Mouse (Mus musculus) megakaryocyte, embryonic 14.5 days (primary cell): ENCODE measurements at regions not wholly inside any gene's neighbourhood (a gene's known extent, or its start where the extent isn't known, plus 50 kb on each side); places are given as distances from the start of the nearest gene placed in this dataset.

Experiments used
- H3K27me3 ChIP-seq: replicated peaks from 2 replicates; pipeline ENCODE3; 2012; ENCODE audit warnings: inconsistent platforms
- H3K36me3 ChIP-seq: replicated peaks from 2 replicates; pipeline ENCODE3; 2012; ENCODE audit warnings: low read length, inconsistent platforms, mixed read lengths
- H3K4me1 ChIP-seq: 2 replicates; pipeline ENCODE4 v1.6.1; 2012; ENCODE audit warnings: inconsistent platforms
- H3K4me3 ChIP-seq: replicated peaks from 2 replicates; pipeline ENCODE3; 2012; ENCODE audit warnings: moderate library complexity, mild to moderate bottlenecking, inconsistent platforms
- H3K9me3 ChIP-seq: 2 replicates; pipeline ENCODE4 v1.6.1; 2012; ENCODE audit warnings: inconsistent platforms
- FLI1 ChIP-seq: IDR thresholded peaks from 2 replicates; pipeline ENCODE4 v1.6.1; 2012; ENCODE audit warnings: low read length, inconsistent platforms, mixed read lengths
- GATA1 ChIP-seq: IDR thresholded peaks from 3 replicates; pipeline ENCODE4 v1.6.1; 2012; ENCODE audit warnings: mixed read lengths, low read length, inconsistent platforms, borderline replicate concordance

DNA sequence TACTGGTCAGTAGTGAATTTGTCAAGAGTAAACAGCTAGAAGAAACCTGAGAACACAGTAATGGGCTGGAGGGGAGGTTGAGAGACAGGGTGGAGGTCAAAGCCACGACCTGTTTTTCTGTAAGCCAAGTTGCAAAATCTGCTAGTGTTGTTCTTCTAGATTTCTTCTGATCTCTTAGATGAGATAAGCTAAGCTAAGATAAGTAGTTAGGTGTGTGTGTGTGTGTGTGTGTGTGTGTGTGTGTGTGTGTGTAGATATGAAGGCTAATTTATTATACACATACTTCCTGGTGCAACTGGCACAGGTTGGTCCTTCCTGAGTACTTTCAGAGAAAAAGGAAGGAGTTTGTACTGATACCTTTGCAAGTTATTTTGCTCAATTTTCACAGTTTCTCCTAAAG, 172.8 kb downstream of the Tmsb4x start:
- Histone ChIP-seq H3K4me1 (peaks cover 16% of the 10 kb centered on the region), H3K36me3 (no peaks in the 10 kb centered on the region), H3K9me3 (no peaks in the 10 kb centered on the region), H3K27me3 (peaks cover 2% of the 10 kb centered on the region), H3K4me3 (no peak overlapping the region)
- TF ChIP-seq GATA1 (no peak), FLI1 (no peak)

DNA sequence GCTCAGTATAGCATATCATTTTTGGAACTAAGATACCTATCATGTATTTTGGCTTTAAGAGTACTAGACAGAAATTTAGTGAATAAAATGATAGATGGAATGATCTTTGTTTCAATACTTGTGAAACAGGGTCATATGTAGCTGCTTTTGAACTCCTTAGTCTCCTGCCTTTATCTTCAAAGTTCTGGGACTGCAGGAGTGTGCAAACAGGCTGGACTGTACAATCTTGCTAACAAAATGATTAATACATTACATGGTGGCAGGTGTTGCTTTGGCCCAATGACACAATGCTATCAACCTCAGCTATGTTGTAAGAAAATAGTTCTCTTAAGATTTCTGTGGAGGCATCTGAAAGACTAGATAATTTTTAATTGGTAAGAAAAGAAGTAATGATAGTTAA, 173.5 kb downstream of the Tmsb4x start:
- no peak overlapping the region for H3K4me3 ChIP-seq
- TF ChIP-seq GATA1: no peak
- TF ChIP-seq FLI1: no peak
- H3K9me3 ChIP-seq: no peaks in the 10 kb centered on the region
- H3K4me1 ChIP-seq: peaks cover 18% of the 10 kb centered on the region
- peaks cover 2% of the 10 kb centered on the region for H3K27me3 ChIP-seq
- no peaks in the 10 kb centered on the region for H3K36me3 ChIP-seq

DNA sequence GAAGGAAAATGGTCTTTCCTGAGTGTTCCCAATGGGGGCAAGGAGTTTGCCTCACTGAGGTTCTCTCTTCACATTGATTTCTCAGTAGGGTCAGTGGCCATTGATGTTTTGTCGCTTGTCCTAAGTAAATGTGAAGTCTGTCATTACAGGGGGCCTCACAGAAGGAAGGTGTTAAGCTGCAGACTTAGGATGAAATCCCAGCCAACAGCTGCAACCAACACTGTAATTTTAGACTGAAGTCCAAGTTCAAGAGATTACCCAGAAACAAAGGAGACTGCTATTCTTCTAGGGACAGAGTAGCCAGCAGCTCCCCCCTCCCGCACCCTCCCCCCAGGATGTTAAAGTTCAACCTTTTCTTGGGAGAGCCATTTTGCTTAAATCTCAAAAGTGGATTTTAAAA, 176.0 kb downstream of the Tmsb4x start:
- Histone ChIP-seq H3K9me3 (no peaks in the 10 kb centered on the region), H3K27me3 (peaks cover 2% of the 10 kb centered on the region), H3K4me3 (no peak overlapping the region), H3K36me3 (no peaks in the 10 kb centered on the region), H3K4me1 (peaks cover 18% of the 10 kb centered on the region)
- TF ChIP-seq FLI1: no peak
- TF ChIP-seq GATA1: no peak

DNA sequence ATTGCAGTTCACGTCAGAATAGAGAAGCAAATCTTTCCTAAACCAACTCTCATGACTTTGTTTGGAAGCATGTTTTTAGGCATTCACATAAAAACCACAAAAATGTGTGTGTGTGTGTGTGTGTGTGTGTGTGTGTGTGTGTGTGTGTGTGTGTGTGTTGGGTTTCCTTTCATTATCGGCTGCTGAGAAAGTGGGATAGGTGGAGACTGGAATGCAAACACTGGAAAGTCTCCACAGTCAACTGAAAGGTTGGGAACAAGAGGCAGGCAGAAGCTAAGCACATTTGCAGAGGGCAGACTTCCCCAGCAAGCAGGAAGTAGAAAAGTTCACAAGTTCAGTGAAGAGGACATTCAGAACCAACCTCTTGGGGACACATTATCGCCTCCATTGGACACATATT, 176.5 kb downstream of the Tmsb4x start:
- no peak overlapping the region for H3K4me3 ChIP-seq
- TF ChIP-seq GATA1 (no peak), FLI1 (no peak)
- H3K27me3 ChIP-seq: peaks cover 2% of the 10 kb centered on the region
- H3K36me3 ChIP-seq: no peaks in the 10 kb centered on the region
- peaks cover 18% of the 10 kb centered on the region for H3K4me1 ChIP-seq
- no peaks in the 10 kb centered on the region for H3K9me3 ChIP-seq

DNA sequence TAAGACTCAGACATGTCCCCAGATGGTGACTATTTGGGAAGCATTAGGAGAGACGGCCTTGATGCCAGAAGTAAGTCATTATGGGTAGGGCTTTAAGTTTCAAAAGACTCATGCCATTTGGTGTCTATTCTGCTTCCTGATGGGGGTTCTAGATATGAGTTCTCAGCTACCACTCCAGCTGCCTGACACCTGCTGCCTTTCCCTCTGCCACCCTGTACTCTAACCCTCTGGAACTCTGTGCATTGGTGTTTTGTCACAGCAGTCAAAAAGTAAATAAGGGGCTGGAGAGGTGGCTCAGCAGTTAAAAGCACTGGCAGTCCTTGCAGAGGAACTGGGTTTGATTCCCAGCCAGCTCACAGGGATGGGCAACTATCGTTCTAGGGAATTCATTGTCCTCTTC, 177.6 kb downstream of the Tmsb4x start:
- H3K27me3 ChIP-seq: peaks cover 2% of the 10 kb centered on the region
- H3K9me3 ChIP-seq: no peaks in the 10 kb centered on the region
- peaks cover 18% of the 10 kb centered on the region for H3K4me1 ChIP-seq
- TF ChIP-seq FLI1: no peak
- TF ChIP-seq GATA1: no peak
- no peak overlapping the region for H3K4me3 ChIP-seq
- no peaks in the 10 kb centered on the region for H3K36me3 ChIP-seq

DNA sequence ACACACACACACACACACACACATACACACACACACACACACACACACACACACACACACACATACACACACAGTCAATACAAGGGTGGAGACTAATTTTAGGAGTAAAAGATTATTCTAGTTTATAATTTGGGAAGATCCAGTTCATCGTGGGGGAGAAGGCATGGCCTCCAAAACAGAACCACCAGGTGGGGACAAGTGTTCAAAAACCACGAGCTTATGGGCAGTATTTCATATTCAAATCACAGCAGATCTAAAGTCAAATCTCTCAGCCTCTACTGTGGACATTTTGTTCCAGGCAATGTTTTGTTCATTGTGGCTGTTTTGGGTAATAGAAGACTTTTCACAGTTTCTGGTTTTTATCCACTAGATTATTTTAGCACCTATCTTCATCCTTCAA, 193.5 kb downstream of the Tmsb4x start:
- no peaks in the 10 kb centered on the region for H3K36me3 ChIP-seq
- TF ChIP-seq FLI1 (no peak), GATA1 (no peak)
- H3K4me1 ChIP-seq: peaks cover 6% of the 10 kb centered on the region
- H3K27me3 ChIP-seq: peaks cover 2% of the 10 kb centered on the region
- no peak overlapping the region for H3K4me3 ChIP-seq
- H3K9me3 ChIP-seq: no peaks in the 10 kb centered on the region

DNA sequence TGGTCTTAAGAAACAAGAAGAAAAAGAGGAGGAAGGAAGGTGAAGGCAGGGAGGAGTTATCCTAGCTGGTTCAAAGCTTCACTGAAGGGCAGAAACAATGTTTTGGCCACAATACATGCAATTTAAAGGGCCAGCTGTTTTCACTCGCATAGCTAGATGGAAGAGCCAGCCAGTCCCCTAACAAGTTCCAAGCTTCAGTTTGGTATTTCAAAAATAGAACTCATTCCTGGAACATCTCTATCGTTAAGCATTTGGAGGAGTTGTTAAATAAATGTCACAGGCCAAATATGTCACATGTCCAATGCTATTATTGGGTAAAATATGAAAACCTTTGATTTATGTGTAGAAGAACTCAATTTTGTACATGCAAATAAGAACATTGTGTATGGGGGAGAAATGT, 194.8 kb downstream of the Tmsb4x start:
- no peak for TF ChIP-seq GATA1
- no peak for TF ChIP-seq FLI1
- Histone ChIP-seq H3K27me3 (peaks cover 2% of the 10 kb centered on the region), H3K4me3 (no peak overlapping the region), H3K4me1 (peaks cover 10% of the 10 kb centered on the region), H3K9me3 (no peaks in the 10 kb centered on the region), H3K36me3 (no peaks in the 10 kb centered on the region)

DNA sequence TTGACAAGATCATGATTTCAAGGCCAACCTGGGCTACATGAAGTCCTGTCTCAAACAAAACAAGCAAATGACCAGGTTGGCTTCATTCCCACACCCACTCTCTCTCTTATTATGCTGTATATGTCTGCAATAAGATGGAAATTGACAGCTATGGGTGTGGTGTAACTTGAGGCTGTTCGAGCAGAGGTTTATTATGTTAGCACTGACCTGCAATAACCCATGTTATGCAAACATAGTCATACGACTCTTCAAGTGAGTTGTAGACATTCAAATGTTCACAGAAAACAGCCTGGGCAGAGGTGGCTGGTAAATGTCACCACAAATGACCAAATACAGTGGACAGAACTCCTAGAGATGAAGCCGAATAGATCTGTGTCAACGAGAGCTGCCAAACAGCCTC, 196.2 kb downstream of the Tmsb4x start:
- no peak for TF ChIP-seq GATA1
- no peak for TF ChIP-seq FLI1
- Histone ChIP-seq H3K4me1 (peaks cover 10% of the 10 kb centered on the region), H3K27me3 (peaks cover 2% of the 10 kb centered on the region), H3K9me3 (no peaks in the 10 kb centered on the region), H3K4me3 (no peak overlapping the region), H3K36me3 (no peaks in the 10 kb centered on the region)

DNA sequence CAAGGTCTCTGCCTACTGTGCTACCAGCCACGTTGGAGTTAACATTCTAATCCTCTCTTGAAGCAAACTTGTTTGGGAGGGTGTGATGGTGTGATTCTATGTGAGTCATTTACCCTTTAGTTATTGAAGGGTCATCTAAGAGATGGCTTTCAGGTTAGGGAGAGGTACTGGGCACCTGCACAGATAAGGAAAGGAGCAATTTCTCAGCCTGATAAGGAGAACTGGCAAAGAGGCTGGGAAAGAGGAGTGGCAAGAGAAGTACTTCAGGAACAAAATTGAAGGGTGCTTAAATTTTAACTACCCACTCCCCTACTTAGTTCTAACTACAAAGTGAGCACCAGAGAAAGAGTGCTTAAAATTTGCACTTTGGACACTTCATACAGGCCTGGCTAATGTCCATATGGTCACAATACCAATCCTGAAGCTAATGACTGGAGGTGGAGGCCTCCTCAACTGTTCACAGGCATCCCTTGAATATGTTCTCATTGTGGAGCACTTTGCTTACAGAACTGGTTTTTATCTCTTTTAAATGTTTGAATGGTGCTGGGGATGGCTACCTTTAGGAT, 197.1 kb downstream of the Tmsb4x start:
- peaks cover 2% of the 10 kb centered on the region for H3K27me3 ChIP-seq
- H3K4me3 ChIP-seq: no peak overlapping the region
- TF ChIP-seq GATA1 (no peak), FLI1 (no peak)
- H3K36me3 ChIP-seq: no peaks in the 10 kb centered on the region
- H3K9me3 ChIP-seq: no peaks in the 10 kb centered on the region
- H3K4me1 ChIP-seq: peaks cover 13% of the 10 kb centered on the region

DNA sequence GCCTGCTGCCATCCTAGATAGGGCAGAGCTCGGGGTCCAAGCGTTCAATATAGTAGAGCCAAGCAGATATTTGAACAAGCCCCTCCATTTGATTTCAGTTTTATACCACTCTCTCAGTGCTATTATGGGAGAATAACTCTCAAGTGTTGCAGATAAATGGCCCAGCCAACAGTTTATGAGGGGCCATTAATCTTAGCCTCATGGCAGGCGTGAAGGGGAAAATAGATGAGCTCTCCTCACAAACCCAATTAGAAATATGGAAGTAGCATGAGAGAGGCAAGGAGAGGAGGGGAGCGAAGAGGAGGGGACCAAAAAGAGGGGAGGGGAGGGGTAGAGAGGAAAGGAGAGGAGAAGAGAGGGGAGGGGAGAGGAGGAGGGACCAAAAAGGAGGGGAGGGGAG, 213.3 kb downstream of the Tmsb4x start:
- no peaks in the 10 kb centered on the region for H3K36me3 ChIP-seq
- TF ChIP-seq GATA1: no peak
- no peak for TF ChIP-seq FLI1
- H3K9me3 ChIP-seq: no peaks in the 10 kb centered on the region
- H3K4me1 ChIP-seq: no peaks in the 10 kb centered on the region
- H3K4me3 ChIP-seq: no peak overlapping the region
- H3K27me3 ChIP-seq: peaks cover 4% of the 10 kb centered on the region

DNA sequence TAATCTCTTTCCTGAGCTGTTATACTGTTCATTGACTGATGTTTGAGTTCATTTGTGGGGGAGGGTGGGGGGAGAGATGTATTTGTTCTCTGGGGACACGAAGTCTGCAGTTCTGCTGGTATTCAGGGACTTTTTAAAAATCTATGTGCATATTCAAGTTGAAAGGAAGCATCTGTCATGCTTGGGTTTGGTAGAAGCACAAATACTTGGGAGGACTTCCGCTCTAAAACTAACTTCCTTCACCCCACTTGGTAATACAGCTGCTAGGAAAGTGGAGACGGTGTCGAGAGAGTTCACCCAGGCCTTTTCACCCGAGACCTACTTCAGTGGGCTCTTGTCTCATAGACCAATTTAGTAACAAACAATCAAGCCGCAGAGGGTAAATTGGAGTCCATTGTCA, 228.1 kb downstream of the Tmsb4x start:
- no peaks in the 10 kb centered on the region for H3K9me3 ChIP-seq
- H3K4me3 ChIP-seq: no peak overlapping the region
- H3K4me1 ChIP-seq: peaks cover 9% of the 10 kb centered on the region; the same call in 1 of the 2 replicates
- no peaks in the 10 kb centered on the region for H3K36me3 ChIP-seq
- no peaks in the 10 kb centered on the region for H3K27me3 ChIP-seq
- no peak for TF ChIP-seq GATA1
- TF ChIP-seq FLI1: no peak
